Mouse (Mus musculus) testis, adult 2 months (tissue): Measurements from ENCODE around the gene Dennd4a. TPM values are rescaled to one million over a fixed set of nuclear protein-coding genes. Genes with fewer than 3 reads are reported as not detected.

Source experiments
- H3K27ac ChIP-seq: fragments of 200-500 bp; 2 replicates; pipeline ENCODE4 v1.5.1; 2012; ENCODE audit warnings: low read depth, low read length; ENCODE audit not compliant: control insufficient read depth, insufficient read depth
- H3K27me3 ChIP-seq: fragments of 200-500 bp; 2 replicates; pipeline ENCODE4 v1.6.1; 2012; ENCODE audit warnings: mild to moderate bottlenecking, low read length, moderate library complexity; ENCODE audit not compliant: control insufficient read depth, insufficient read depth
- H3K36me3 ChIP-seq: fragments of 200-500 bp; 2 replicates; pipeline ENCODE4 v1.6.1; 2012; ENCODE audit warnings: mild to moderate bottlenecking, low read length; ENCODE audit not compliant: control insufficient read depth, insufficient read depth
- H3K4me1 ChIP-seq: fragments of 200-500 bp; 2 replicates; pipeline ENCODE4 v1.6.1; 2012; ENCODE audit warnings: low read length; ENCODE audit not compliant: control insufficient read depth, insufficient read depth
- H3K4me3 ChIP-seq: fragments of 200-500 bp; 2 replicates; pipeline ENCODE4 v1.5.1; 2012; ENCODE audit warnings: low read depth, mild to moderate bottlenecking, low read length, moderate library complexity, mixed read lengths; ENCODE audit not compliant: control insufficient read depth
- CTCF ChIP-seq: fragments of 200-500 bp; IDR thresholded peaks from 2 replicates; pipeline ENCODE4 v1.5.1; 2012; ENCODE audit warnings: low read depth, mild to moderate bottlenecking, inconsistent platforms, low read length, moderate library complexity; ENCODE audit not compliant: control insufficient read depth, insufficient read depth, insufficient replicate concordance
- POLR2A ChIP-seq: fragments of 200-500 bp; IDR thresholded peaks from 2 replicates; pipeline ENCODE4 v1.6.1; 2012; ENCODE audit warnings: low read depth, mild to moderate bottlenecking, inconsistent platforms, low read length, moderate library complexity; ENCODE audit not compliant: control insufficient read depth
- polyA plus RNA-seq: library from polyadenylated mRNA; depleted of rRNA; stranded (reverse); fragments of >200 nt; gene quantifications from 2 replicates; pipeline ENCODE4 v1.2.3, GENCODE M21; 2012

The Dennd4a gene
- polyA plus RNA-seq, 1 experiment, result 8.3 TPM

- TF ChIP-seq CTCF (no peak), POLR2A (no peak)
- no peak overlapping the region for H3K4me3 ChIP-seq
- no peak overlapping the region for H3K27ac ChIP-seq
- no peaks in the 10 kb centered on the region for H3K36me3 ChIP-seq
- H3K4me1 ChIP-seq, result peaks cover 2% of the 10 kb centered on the region; the same call in 1 of the 2 replicates
- H3K27me3 ChIP-seq, result no peaks in the 10 kb centered on the region
Measured at GRCm38 (mm10) chr9:64789887-64790400, 21.2 kb upstream of the Dennd4a start.

GRCm38 (mm10) chr9:64790673-64791660 lies 20.2 kb upstream of the Dennd4a start:
- TF ChIP-seq POLR2A (no peak), CTCF (no peak)
- H3K36me3 ChIP-seq, result no peaks in the 10 kb centered on the region
- H3K27ac ChIP-seq, result 0 out of 2 replicates have a peak overlapping the region, but pooled peaks have one; percentile 33
- H3K4me3 ChIP-seq, result no peak overlapping the region
- H3K4me1 ChIP-seq, result peaks cover 2% of the 10 kb centered on the region; the same call in 1 of the 2 replicates
- no peaks in the 10 kb centered on the region for H3K27me3 ChIP-seq

- TF ChIP-seq CTCF, result no peak
- TF ChIP-seq POLR2A, result no peak
- H3K27me3 ChIP-seq, result no peaks in the 10 kb centered on the region
Measured at GRCm38 (mm10) chr9:64791676-64792075, 19.5 kb upstream of the Dennd4a start.

GRCm38 (mm10) chr9:64792379-64793274 lies 18.5 kb upstream of the Dennd4a start:
- no peaks in the 10 kb centered on the region for H3K36me3 ChIP-seq
- no peaks in the 10 kb centered on the region for H3K27me3 ChIP-seq
- H3K4me1 ChIP-seq, result peaks cover 2% of the 10 kb centered on the region; the same call in 1 of the 2 replicates
- H3K27ac ChIP-seq, result peak overlapping the region; percentile 42; the same call in 1 of the 2 replicates
- no peak overlapping the region for H3K4me3 ChIP-seq
- TF ChIP-seq CTCF (no peak), POLR2A (no peak)

More at GRCm38 (mm10) chr9:64791676-64792075, 19.5 kb upstream of the Dennd4a start:
- H3K4me1 ChIP-seq, result peaks cover 2% of the 10 kb centered on the region; the same call in 1 of the 2 replicates
- H3K27ac ChIP-seq, result no peak overlapping the region
- no peak overlapping the region for H3K4me3 ChIP-seq
- H3K36me3 ChIP-seq, result no peaks in the 10 kb centered on the region

GRCm38 (mm10) chr9:64793275-64793590 lies 17.9 kb upstream of the Dennd4a start:
- Histone ChIP-seq H3K27ac (peak overlapping the region; percentile 42; the same call in 1 of the 2 replicates), H3K4me1 (peaks cover 2% of the 10 kb centered on the region; the same call in 1 of the 2 replicates), H3K4me3 (no peak overlapping the region), H3K27me3 (no peaks in the 10 kb centered on the region), H3K36me3 (no peaks in the 10 kb centered on the region)
- no peak for TF ChIP-seq CTCF
- TF ChIP-seq POLR2A, result no peak

- TF ChIP-seq CTCF (no peak), POLR2A (no peak)
- no peak overlapping the region for H3K27ac ChIP-seq
- H3K27me3 ChIP-seq, result no peaks in the 10 kb centered on the region
Measured at GRCm38 (mm10) chr9:64793794-64794193, 17.3 kb upstream of the Dennd4a start.

More at GRCm38 (mm10) chr9:64793794-64794193, 17.3 kb upstream of the Dennd4a start:
- Histone ChIP-seq H3K36me3 (no peaks in the 10 kb centered on the region), H3K4me3 (no peak overlapping the region), H3K4me1 (peaks cover 2% of the 10 kb centered on the region; the same call in 1 of the 2 replicates)
